Mouse (Mus musculus): Measurements from ENCODE around the gene Gas2l1.

- TF ChIP-seq CTCF (IDR thresholded peaks at IDR 0.05; ENCODE audit: low read depth) (no peak), EP300 (IDR thresholded peaks at IDR 0.05; ENCODE audit: low read depth) (no peak)
Measured at GRCm38 (mm10) chr11:5096480-5097020, 31.4 kb upstream of the Gas2l1 start.
